Mouse (Mus musculus) E14TG2a.4 (cell line): ENCODE results near the gene Tsc2.

ENCODE experiments used
- H3K27me3 ChIP-seq: 2 replicates; pipeline ENCODE4 v1.6.1; 2014; ENCODE audit warnings: low read length, control low read depth; ENCODE audit not compliant: insufficient read depth
- H3K36me3 ChIP-seq: 2 replicates; pipeline ENCODE4 v1.6.1; 2014; ENCODE audit warnings: low read length, control low read depth; ENCODE audit not compliant: insufficient read depth
- H3K4me1 ChIP-seq: replicated peaks from 2 replicates; pipeline ENCODE4 v1.6.1; 2014; ENCODE audit warnings: low read depth, low read length, control low read depth
- H3K4me3 ChIP-seq: replicated peaks from 2 replicates; pipeline ENCODE4 v1.5.1; 2014; ENCODE audit warnings: mild to moderate bottlenecking, low read length
- H3K9me3 ChIP-seq: 2 replicates; pipeline ENCODE4 v1.6.1; 2014; ENCODE audit warnings: low read length, control low read depth
- CTCF ChIP-seq: conservative IDR thresholded peaks from 2 replicates; pipeline ENCODE4 v1.5.1; 2014; ENCODE audit warnings: low read length
- NANOG ChIP-seq: IDR thresholded peaks from 2 replicates; pipeline ENCODE4 v1.6.1; 2014; ENCODE audit warnings: borderline replicate concordance, low read length, mixed read lengths
- POU5F1 ChIP-seq: IDR thresholded peaks from 2 replicates; pipeline ENCODE4 v1.6.1; 2014; ENCODE audit warnings: low read length, borderline replicate concordance

Gene Tsc2

GRCm38 (mm10) chr17:24580287-24580686 lies 52.1 kb downstream of the Tsc2 start:
- Histone ChIP-seq H3K4me3 (no peak overlapping the region), H3K27me3 (no peaks in the 10 kb centered on the region), H3K9me3 (no peaks in the 10 kb centered on the region), H3K4me1 (peaks cover 63% of the 10 kb centered on the region), H3K36me3 (peaks cover 72% of the 10 kb centered on the region)
- TF ChIP-seq NANOG (no peak), CTCF (no peak), POU5F1 (no peak)

GRCm38 (mm10) chr17:24579532-24579931 lies 52.9 kb downstream of the Tsc2 start:
- no peak overlapping the region for H3K4me3 ChIP-seq
- H3K9me3 ChIP-seq, result no peaks in the 10 kb centered on the region
- no peak for TF ChIP-seq NANOG
- no peak for TF ChIP-seq CTCF
- TF ChIP-seq POU5F1, result no peak
- no peaks in the 10 kb centered on the region for H3K27me3 ChIP-seq
- peaks cover 79% of the 10 kb centered on the region for H3K36me3 ChIP-seq
- H3K4me1 ChIP-seq, result peaks cover 57% of the 10 kb centered on the region

GRCm38 (mm10) chr17:24573811-24574210 lies 58.6 kb downstream of the Tsc2 start:
- H3K36me3 ChIP-seq, result peaks cover 100% of the 10 kb centered on the region
- H3K27me3 ChIP-seq, result no peaks in the 10 kb centered on the region
- TF ChIP-seq NANOG (no peak), CTCF (no peak), POU5F1 (no peak)
- peaks cover 13% of the 10 kb centered on the region for H3K4me1 ChIP-seq
- no peak overlapping the region for H3K4me3 ChIP-seq
- no peaks in the 10 kb centered on the region for H3K9me3 ChIP-seq

DNA sequence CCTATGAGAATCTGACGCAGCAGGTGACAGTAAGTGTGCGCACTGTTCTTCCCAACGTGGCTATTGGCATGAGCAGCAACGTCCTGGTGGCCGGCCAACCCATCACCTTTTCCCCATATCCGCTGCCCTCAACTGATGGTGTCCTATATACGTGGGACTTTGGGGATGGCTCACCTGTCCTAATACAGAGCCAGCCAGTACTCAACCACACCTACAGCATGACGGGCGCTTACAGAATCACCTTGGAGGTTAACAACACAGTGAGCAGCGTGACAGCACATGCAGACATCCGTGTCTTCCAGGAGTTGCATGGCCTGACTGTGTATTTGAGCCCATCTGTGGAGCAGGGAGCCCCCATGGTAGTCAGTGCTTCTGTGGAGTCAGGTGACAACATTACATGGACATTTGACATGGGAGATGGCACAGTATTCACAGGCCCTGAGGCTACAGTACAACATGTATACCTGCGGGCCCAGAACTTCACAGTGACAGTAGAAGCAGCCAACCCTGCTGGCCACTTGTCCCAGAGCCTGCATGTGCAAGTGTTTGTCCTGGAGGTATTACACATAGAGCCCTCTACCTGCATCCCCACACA lies 59.7 kb downstream of the Tsc2 start:
- no peaks in the 10 kb centered on the region for H3K27me3 ChIP-seq
- no peak overlapping the region for H3K4me3 ChIP-seq
- H3K9me3 ChIP-seq, result no peaks in the 10 kb centered on the region
- no peak for TF ChIP-seq NANOG
- TF ChIP-seq POU5F1, result no peak
- no peak for TF ChIP-seq CTCF
- H3K36me3 ChIP-seq, result peaks cover 100% of the 10 kb centered on the region
- H3K4me1 ChIP-seq, result peaks cover 18% of the 10 kb centered on the region

DNA sequence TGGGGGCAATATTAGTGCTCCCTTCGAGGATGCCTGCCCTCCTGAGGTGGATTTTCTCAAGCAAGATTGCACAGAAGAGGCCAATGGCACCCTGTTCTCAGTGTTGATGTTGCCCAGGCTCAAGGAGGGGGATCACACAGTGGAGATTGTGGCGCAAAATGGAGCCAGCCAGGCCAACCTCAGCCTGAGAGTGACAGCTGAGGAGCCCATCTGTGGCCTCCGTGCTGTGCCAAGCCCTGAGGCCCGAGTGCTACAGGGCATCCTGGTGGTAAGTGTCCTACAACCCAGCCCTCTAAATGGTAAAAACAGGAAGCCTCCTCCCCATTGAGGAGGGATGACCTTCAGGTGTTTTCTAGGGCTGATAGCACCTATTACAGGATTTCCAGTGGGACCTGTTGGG lies 62.6 kb downstream of the Tsc2 start:
- H3K27me3 ChIP-seq, result no peaks in the 10 kb centered on the region

DNA sequence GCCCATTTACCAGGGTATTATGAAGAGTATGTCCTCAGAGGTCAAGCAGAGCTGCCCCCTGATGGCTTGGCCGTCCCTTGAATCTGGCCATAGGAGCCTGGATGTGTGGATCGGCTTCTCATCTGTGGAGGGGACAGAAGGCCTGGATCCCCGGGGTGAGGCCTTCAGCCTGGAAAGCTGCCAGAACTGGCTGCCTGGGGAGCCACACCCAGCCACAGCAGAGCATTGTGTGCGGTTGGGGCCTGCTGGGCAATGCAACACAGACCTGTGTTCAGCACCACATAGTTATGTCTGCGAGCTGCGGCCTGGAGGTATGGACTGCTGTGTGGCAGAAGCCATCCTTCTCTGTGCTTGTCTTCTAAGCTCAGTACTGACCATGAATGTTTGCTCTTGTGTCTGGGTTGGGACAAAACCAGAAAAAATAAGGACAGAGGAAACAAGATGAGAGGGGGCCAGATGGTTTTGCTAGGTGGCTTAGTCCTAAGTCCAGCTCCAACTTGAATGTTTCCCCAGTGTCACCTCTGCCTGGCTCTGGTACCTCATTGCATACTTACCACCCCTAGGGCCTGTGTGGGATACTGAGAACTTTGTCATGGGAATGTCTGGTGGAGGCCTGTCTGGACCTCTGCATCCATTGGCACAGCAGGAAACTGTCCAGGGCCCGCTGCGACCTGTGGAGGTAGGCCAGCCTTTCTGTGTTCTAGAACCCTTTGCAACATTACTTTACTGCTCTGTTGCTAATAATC lies 65.2 kb downstream of the Tsc2 start:
- TF ChIP-seq POU5F1, result no peak
- no peak for TF ChIP-seq CTCF
- no peak for TF ChIP-seq NANOG
- Histone ChIP-seq H3K4me3 (no peak overlapping the region), H3K27me3 (no peaks in the 10 kb centered on the region), H3K9me3 (no peaks in the 10 kb centered on the region), H3K4me1 (peaks cover 62% of the 10 kb centered on the region), H3K36me3 (peaks cover 71% of the 10 kb centered on the region)

More for the DNA sequence above, 62.6 kb downstream of the Tsc2 start:
- Histone ChIP-seq H3K4me1 (peaks cover 39% of the 10 kb centered on the region), H3K36me3 (peaks cover 92% of the 10 kb centered on the region), H3K4me3 (no peak overlapping the region), H3K9me3 (no peaks in the 10 kb centered on the region)
- TF ChIP-seq POU5F1, result no peak
- TF ChIP-seq NANOG, result no peak
- TF ChIP-seq CTCF, result no peak

DNA sequence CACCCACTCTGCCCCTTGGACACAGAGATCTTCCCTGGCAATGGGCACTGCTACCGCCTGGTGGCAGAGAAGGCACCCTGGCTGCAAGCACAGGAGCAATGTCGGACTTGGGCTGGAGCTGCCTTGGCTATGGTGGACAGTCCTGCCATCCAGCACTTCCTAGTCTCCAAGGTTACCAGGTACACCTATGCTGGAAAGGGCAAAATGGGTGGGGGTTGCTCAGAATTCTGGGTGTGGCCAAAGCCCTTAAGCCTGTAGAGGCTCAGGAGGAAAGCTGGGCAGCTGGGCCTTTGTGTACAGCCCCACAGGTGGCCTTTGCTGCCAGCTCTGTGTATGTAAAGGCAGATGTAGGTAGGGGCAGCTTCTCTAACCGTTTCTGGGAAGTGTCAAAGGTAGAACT lies 66.6 kb downstream of the Tsc2 start:
- Histone ChIP-seq H3K27me3 (no peaks in the 10 kb centered on the region), H3K9me3 (no peaks in the 10 kb centered on the region), H3K4me1 (peaks cover 58% of the 10 kb centered on the region), H3K36me3 (peaks cover 59% of the 10 kb centered on the region), H3K4me3 (0 out of 2 replicates have a peak overlapping the region, but pooled peaks have one; percentile 4)
- TF ChIP-seq POU5F1 (no peak), NANOG (no peak), CTCF (no peak)

- no peaks in the 10 kb centered on the region for H3K27me3 ChIP-seq
- no peak for TF ChIP-seq NANOG
- TF ChIP-seq CTCF, result no peak
- no peak for TF ChIP-seq POU5F1
- no peaks in the 10 kb centered on the region for H3K9me3 ChIP-seq
- H3K4me1 ChIP-seq, result peaks cover 58% of the 10 kb centered on the region
- H3K4me3 ChIP-seq, result no peak overlapping the region
- H3K36me3 ChIP-seq, result peaks cover 59% of the 10 kb centered on the region
Observed at GRCm38 (mm10) chr17:24565092-24565491, 67.3 kb downstream of the Tsc2 start.
